25 mouse cellular contexts compared by ENCODE assay signal in the genomic region with DNA sequence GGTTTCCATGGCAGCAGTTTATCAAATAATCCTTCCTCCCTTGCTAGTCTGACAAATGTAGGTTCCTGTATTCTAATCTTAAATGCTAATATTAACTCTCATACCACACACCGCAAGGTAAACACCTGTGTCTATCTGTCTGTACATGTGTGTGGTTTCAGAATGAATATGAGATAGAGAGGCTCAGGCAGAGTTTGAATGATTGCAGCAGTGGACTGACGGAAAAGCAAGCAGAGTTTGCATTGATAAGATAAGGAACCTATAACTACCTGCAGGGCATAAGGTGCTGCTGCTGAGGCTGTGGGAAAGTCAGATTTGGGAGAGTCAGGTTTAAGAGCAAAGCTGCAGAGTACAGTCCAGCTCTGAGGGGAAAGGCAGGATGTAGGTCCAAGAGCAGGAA. TPM values are rescaled to one million over a fixed set of nuclear protein-coding genes. Genes with fewer than 3 reads are reported as not detected.
DNase-seq lines count a peak whose midpoint lies in the region; ATAC-seq and TF ChIP-seq lines count a peak whose summit lies in the region.
"Had no signal": no experiment of that assay in that cellular context is flagged by ENCODE, and none has a peak within 500 bp of the region (broad histone marks: within the 10 kb centered on the region; RNA-seq: fewer than 3 reads in every experiment).

No protein-coding gene starts in this region.

- no peak for DNase-seq in intestine, embryonic 14.5 days (ENCODE audit: low spot score)
- DNase-seq in adrenal gland, postnatal 4 days (ENCODE audit: low spot score in 2 of 2): no peak
- no peak for DNase-seq in left cerebral cortex, postnatal 4 days
- DNase-seq: adrenal gland, adult 2 months; cerebellum, adult 18-20 months; cerebellum, postnatal 25 days; gastrocnemius, postnatal 10 days; heart, postnatal 10 days; kidney, adult 9 months; kidney, postnatal 14 days; liver, embryonic 13.5 days; lung, adult 2 months; right cerebral cortex, postnatal 4 days had no signal

- no peaks in the 10 kb centered on the region for H3K27me3 ChIP-seq in intestine, embryonic 14.5 days (replicated peaks; ENCODE audit: control insufficient read depth, insufficient read depth, low read length)
- no peaks in the 10 kb centered on the region for H3K27me3 ChIP-seq in intestine, postnatal 0 days (replicated peaks; ENCODE audit: control insufficient read depth, insufficient read depth, low read length)
- no peaks in the 10 kb centered on the region for H3K27me3 ChIP-seq in stomach, embryonic 16.5 days (ENCODE audit: control insufficient read depth, insufficient read depth, low read length)
- H3K27me3 ChIP-seq: embryonic facial prominence, embryonic 15.5 days; forebrain, embryonic 15.5 days; heart, embryonic 12.5 days; limb, embryonic 13.5 days; liver, embryonic 13.5 days had no signal

- H3K4me1 ChIP-seq in intestine, embryonic 14.5 days (replicated peaks; ENCODE audit: control insufficient read depth, insufficient read depth, low read length): no peaks in the 10 kb centered on the region
- H3K4me1 ChIP-seq in intestine, postnatal 0 days (replicated peaks; ENCODE audit: control insufficient read depth, insufficient read depth, low read length): no peaks in the 10 kb centered on the region
- H3K4me1 ChIP-seq in stomach, embryonic 16.5 days (ENCODE audit: control insufficient read depth, insufficient read depth, low read length): peaks cover 3% of the 10 kb centered on the region; the same call in 1 of the 2 replicates
- H3K4me1 ChIP-seq: embryonic facial prominence, embryonic 15.5 days; forebrain, embryonic 15.5 days; heart, embryonic 12.5 days; hindbrain, embryonic 10.5 days; midbrain, embryonic 10.5 days had no signal

- 73% methylated on average over 2 of the region's 2 CpGs for WGBS in intestine, embryonic 14.5 days
- 40% methylated on average over 2 of the region's 2 CpGs for WGBS in intestine, postnatal 0 days
- 49% methylated on average over 2 of the region's 2 CpGs for WGBS in stomach, embryonic 16.5 days

- peak; percentile 57 for ATAC-seq in intestine, embryonic 14.5 days (replicated peaks; ENCODE audit: low FRiP score, low TSS enrichment, low read depth)
- ATAC-seq in intestine, postnatal 0 days: no peak
- ATAC-seq in CD4-positive, CD25-positive, alpha-beta regulatory T cell, adult 4 months: peak; percentile 84
- peak; percentile 86 for ATAC-seq in inflammation-experienced regulatory T-cells, adult 6 months
- ATAC-seq in stomach, embryonic 16.5 days (ENCODE audit: insufficient read depth, low FRiP score): peak; percentile 94
- ATAC-seq: forebrain, embryonic 15.5 days; hindbrain, embryonic 16.5 days had no signal

- TF ChIP-seq CTCF in intestine, postnatal 0 days (IDR thresholded peaks at IDR 0.05; ENCODE audit: low read depth): no peak

- H3K27ac ChIP-seq in intestine, embryonic 14.5 days (ENCODE audit: low read depth): no peak overlapping the region
- no peak overlapping the region for H3K27ac ChIP-seq in intestine, postnatal 0 days (ENCODE audit: low read depth, low read length)
- H3K27ac ChIP-seq in stomach, embryonic 16.5 days (ENCODE audit: low read length): peak overlapping the region; percentile 65
- H3K27ac ChIP-seq: embryonic facial prominence, embryonic 15.5 days; forebrain, embryonic 15.5 days; hindbrain, embryonic 10.5 days; limb, embryonic 13.5 days; liver, embryonic 13.5 days; macrophage; midbrain, embryonic 10.5 days had no signal

- H3K36me3 ChIP-seq in intestine, embryonic 14.5 days (ENCODE audit: control insufficient read depth, insufficient read depth, low read length): no peaks in the 10 kb centered on the region
- H3K36me3 ChIP-seq in intestine, postnatal 0 days (ENCODE audit: control insufficient read depth, insufficient read depth): no peaks in the 10 kb centered on the region
- no peaks in the 10 kb centered on the region for H3K36me3 ChIP-seq in stomach, embryonic 16.5 days (ENCODE audit: control insufficient read depth, insufficient read depth, low read length)
- H3K36me3 ChIP-seq: embryonic facial prominence, embryonic 15.5 days; forebrain, embryonic 15.5 days; heart, embryonic 12.5 days; hindbrain, embryonic 10.5 days; limb, embryonic 13.5 days; liver, embryonic 13.5 days; midbrain, embryonic 10.5 days had no signal

- intact Hi-C loops in left cerebral cortex, postnatal 4 days (cut with DNase I): no loop called here

- H3K9me3 ChIP-seq in intestine, embryonic 14.5 days (ENCODE audit: control insufficient read depth, low read length): no peaks in the 10 kb centered on the region
- no peaks in the 10 kb centered on the region for H3K9me3 ChIP-seq in intestine, postnatal 0 days (ENCODE audit: control insufficient read depth)
- no peaks in the 10 kb centered on the region for H3K9me3 ChIP-seq in stomach, embryonic 16.5 days (replicated peaks; ENCODE audit: control insufficient read depth, low read length)
- H3K9me3 ChIP-seq: embryonic facial prominence, embryonic 15.5 days; forebrain, embryonic 15.5 days; heart, embryonic 12.5 days; hindbrain, embryonic 10.5 days; limb, embryonic 13.5 days; liver, embryonic 13.5 days; midbrain, embryonic 10.5 days had no signal

- no peak overlapping the region for H3K4me2 ChIP-seq in intestine, embryonic 14.5 days (ENCODE audit: low read length)
- H3K4me2 ChIP-seq in intestine, postnatal 0 days (replicated peaks; ENCODE audit: low read depth): no peak overlapping the region
- no peak overlapping the region for H3K4me2 ChIP-seq in stomach, embryonic 16.5 days (ENCODE audit: low read depth, low read length)
- H3K4me2 ChIP-seq: embryonic facial prominence, embryonic 15.5 days; forebrain, embryonic 15.5 days; heart, embryonic 12.5 days; limb, embryonic 13.5 days; liver, embryonic 13.5 days had no signal

- H3K9ac ChIP-seq in intestine, embryonic 14.5 days (ENCODE audit: low read length): no peak overlapping the region
- no peak overlapping the region for H3K9ac ChIP-seq in intestine, postnatal 0 days (ENCODE audit: low read depth, low read length)
- no peak overlapping the region for H3K9ac ChIP-seq in stomach, embryonic 16.5 days (ENCODE audit: low read length)
- H3K9ac ChIP-seq: embryonic facial prominence, embryonic 15.5 days; forebrain, embryonic 15.5 days; heart, embryonic 12.5 days; limb, embryonic 13.5 days; liver, embryonic 13.5 days had no signal

- H3K4me3 ChIP-seq in intestine, embryonic 14.5 days (ENCODE audit: low read depth, low read length): no peak overlapping the region
- no peak overlapping the region for H3K4me3 ChIP-seq in intestine, postnatal 0 days (ENCODE audit: low read depth, low read length)
- no peak overlapping the region for H3K4me3 ChIP-seq in stomach, embryonic 16.5 days (replicated peaks; ENCODE audit: low read length)
- H3K4me3 ChIP-seq: embryonic facial prominence, embryonic 15.5 days; forebrain, embryonic 15.5 days; heart, embryonic 12.5 days; hindbrain, embryonic 10.5 days; limb, embryonic 13.5 days; liver, embryonic 13.5 days; midbrain, embryonic 10.5 days had no signal

RNA-seq across cellular contexts. Expression of a gene that starts 10.9 kb away (rescaled TPM):
- 46.2 and 47.8 TPM in 2 replicates for polyA plus RNA-seq in intestine, embryonic 14.5 days (2014; fragmentation: Nextera tagmentation; extraction: Ambion mirVana)
- 58.7 and 59.9 TPM in 2 replicates for polyA plus RNA-seq in intestine, postnatal 0 days (2015; fragmentation: Nextera tagmentation; extraction: Ambion mirVana)
- 100 to 1,000 TPM in 1 of 2 experiments, 10 to 100 TPM in 1; 99.1 to 129 TPM for polyA plus RNA-seq in CD4-positive, CD25-positive, alpha-beta regulatory T cell, adult 4 months (2017; shearing (Covaris generic))
- 100 to 1,000 TPM in 2 of 3 experiments, 10 to 100 TPM in 1; 87.6 to 140 (median 107) TPM for polyA plus RNA-seq in inflammation-experienced regulatory T-cells, adult 6 months (2017; shearing (Covaris generic))
- polyA plus RNA-seq in stomach, embryonic 16.5 days (2015; fragmentation: Nextera tagmentation; extraction: Ambion mirVana): 82.2 and 90.1 TPM in 2 replicates
- 10 to 100 TPM; 59.4 to 63.4 TPM for total RNA-seq in adrenal gland, postnatal 4 days (2021)
- total RNA-seq in left cerebral cortex, postnatal 4 days (2021): 100 to 1,000 TPM; 105 to 110 TPM
